Mouse (Mus musculus): Measurements from ENCODE around the gene Polg2.
A peak's percentile ranks its signal among the peaks of the same experiment; 100 is the strongest.
"Not testable (repeated sequence)": the region's sequence is repeated elsewhere in the genome, so short reads cannot be mapped to it uniquely, and the experiment has no call there.

Polg2 gene

GRCm38 (mm10) chr11:106779388-106780088 lies at the start of gene Polg2:
Polg2 (minus strand) TSS chr11:106779537.
- DNase-seq = peak; percentile 93

GRCm38 (mm10) chr11:106828079-106828478 lies 48.7 kb upstream of the Polg2 start:
- no peak for DNase-seq

- DNase-seq = no peak
Measured at GRCm38 (mm10) chr11:106824403-106824802, 45.1 kb upstream of the Polg2 start.

- DNase-seq = no peak
Measured at GRCm38 (mm10) chr11:106823741-106824140, 44.4 kb upstream of the Polg2 start.

GRCm38 (mm10) chr11:106822911-106823310 lies 43.6 kb upstream of the Polg2 start:
- no peak for DNase-seq

- DNase-seq = no peak
Measured at GRCm38 (mm10) chr11:106822491-106822890, 43.2 kb upstream of the Polg2 start.

- DNase-seq = no peak
Measured at GRCm38 (mm10) chr11:106821397-106821796, 42.1 kb upstream of the Polg2 start.

- DNase-seq = peak; percentile 82
Measured at GRCm38 (mm10) chr11:106820972-106821371, 41.6 kb upstream of the Polg2 start.

- DNase-seq = no peak
Measured at GRCm38 (mm10) chr11:106820252-106820651, 40.9 kb upstream of the Polg2 start.

GRCm38 (mm10) chr11:106819595-106819994 lies 40.3 kb upstream of the Polg2 start:
- DNase-seq = no peak

GRCm38 (mm10) chr11:106818341-106818740 lies 39.0 kb upstream of the Polg2 start:
- peak; percentile 32 for DNase-seq

GRCm38 (mm10) chr11:106817808-106818207 lies 38.5 kb upstream of the Polg2 start:
- no peak for DNase-seq

- DNase-seq = no peak
Measured at GRCm38 (mm10) chr11:106817156-106817555, 37.8 kb upstream of the Polg2 start.

- DNase-seq = no peak
Measured at GRCm38 (mm10) chr11:106816316-106816715, 37.0 kb upstream of the Polg2 start.

- DNase-seq = no peak
Measured at GRCm38 (mm10) chr11:106815761-106816160, 36.4 kb upstream of the Polg2 start.

GRCm38 (mm10) chr11:106815331-106815730 lies 36.0 kb upstream of the Polg2 start:
- no peak for DNase-seq

GRCm38 (mm10) chr11:106814601-106815320 lies 35.4 kb upstream of the Polg2 start:
- no peak for DNase-seq

GRCm38 (mm10) chr11:106812410-106813136 lies 33.2 kb upstream of the Polg2 start:
- DNase-seq = no peak

- DNase-seq = not testable (repeated sequence)
Measured at GRCm38 (mm10) chr11:106807442-106807841, 28.1 kb upstream of the Polg2 start.

- no peak for DNase-seq
Measured at GRCm38 (mm10) chr11:106802069-106802627, 22.8 kb upstream of the Polg2 start.

GRCm38 (mm10) chr11:106795679-106796078 lies 16.3 kb upstream of the Polg2 start:
- DNase-seq = peak; percentile 44

GRCm38 (mm10) chr11:106793846-106794245 lies 14.5 kb upstream of the Polg2 start:
- DNase-seq = no peak

- DNase-seq = no peak
Measured at GRCm38 (mm10) chr11:106789649-106790048, 10.3 kb upstream of the Polg2 start.
